11 mouse cellular contexts compared by ENCODE assay signal in the genomic region with DNA sequence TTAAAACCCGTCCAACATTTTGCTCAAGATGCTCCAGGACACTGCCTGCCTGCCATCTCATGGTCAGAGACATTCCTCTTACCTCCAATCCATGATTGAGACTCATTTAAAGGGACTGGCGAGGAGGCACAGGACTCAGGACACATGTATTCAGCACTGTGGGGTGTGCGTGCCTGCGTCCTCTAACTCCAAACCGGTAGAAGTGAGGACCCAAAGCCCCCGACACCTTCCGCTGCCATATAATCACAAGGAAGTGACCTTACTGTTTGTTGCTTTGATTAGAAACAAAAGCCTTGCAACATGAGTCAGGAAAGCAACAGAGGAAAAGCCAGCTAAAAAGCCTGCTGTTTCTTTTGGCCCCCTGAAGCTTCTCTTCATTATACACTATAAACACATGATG.
DNase-seq lines count a peak whose midpoint lies in the region; ATAC-seq and TF ChIP-seq lines count a peak whose summit lies in the region.
"Had no signal": no experiment of that assay in that cellular context is flagged by ENCODE, and none has a peak within 500 bp of the region (broad histone marks: within the 10 kb centered on the region; RNA-seq: fewer than 3 reads in every experiment).

No protein-coding gene starts in this region.

- no peak for DNase-seq in forebrain, embryonic 10.5 days (ENCODE audit: extremely low spot score, low spot score)
- DNase-seq in forebrain, embryonic 11.5 days (ENCODE audit: low spot score), result no peak
- DNase-seq in left cerebral cortex, adult 2 months (ENCODE audit: extremely low spot score in 1 of 2, low spot score in 2 of 2), result no peak
- DNase-seq in left cerebral cortex, adult 9 months (ENCODE audit: low spot score in 2 of 2), result no peak
- no peak for DNase-seq in kidney, postnatal 0 days (ENCODE audit: low spot score)
- DNase-seq in layer of hippocampus, adult 18-20 months (ENCODE audit: low spot score in 2 of 2), result no peak
- DNase-seq: adrenal gland, postnatal 10 days; cerebellum, postnatal 25 days had no signal

- peak overlapping the region; percentile 77 for H3K27ac ChIP-seq in forebrain, embryonic 10.5 days
- no peak overlapping the region for H3K27ac ChIP-seq in forebrain, embryonic 11.5 days (ENCODE audit: low read depth, low read length)
- peak overlapping the region; percentile 58 for H3K27ac ChIP-seq in left cerebral cortex, adult 2 months
- H3K27ac ChIP-seq in embryonic facial prominence, embryonic 15.5 days (replicated peaks), result 0 out of 2 replicates have a peak overlapping the region, but pooled peaks have one; percentile 17
- peak overlapping the region; percentile 68 for H3K27ac ChIP-seq in kidney, postnatal 0 days

- peaks cover 44% of the 10 kb centered on the region for H3K4me1 ChIP-seq in forebrain, embryonic 10.5 days
- H3K4me1 ChIP-seq in forebrain, embryonic 11.5 days (replicated peaks; ENCODE audit: control insufficient read depth, insufficient read depth, low read length), result no peaks in the 10 kb centered on the region; the same call in 1 of the 2 replicates
- no peaks in the 10 kb centered on the region; the same call in 1 of the 2 replicates for H3K4me1 ChIP-seq in embryonic facial prominence, embryonic 15.5 days
- H3K4me1 ChIP-seq in kidney, postnatal 0 days (replicated peaks; ENCODE audit: insufficient read depth, low read length), result 0 out of 2 replicates have a peak, but pooled peaks cover 18% of the 10 kb centered on the region

- TF ChIP-seq CTCF in left cerebral cortex, adult 2 months (IDR thresholded peaks at IDR 0.05), result no peak
- TF ChIP-seq CTCF in kidney, postnatal 0 days (IDR thresholded peaks at IDR 0.05; ENCODE audit: low read depth), result no peak

- H3K36me3 ChIP-seq in forebrain, embryonic 10.5 days (replicated peaks), result no peaks in the 10 kb centered on the region
- H3K36me3 ChIP-seq in forebrain, embryonic 11.5 days (ENCODE audit: control insufficient read depth, insufficient read depth, low read length), result no peaks in the 10 kb centered on the region
- no peaks in the 10 kb centered on the region for H3K36me3 ChIP-seq in embryonic facial prominence, embryonic 15.5 days
- no peaks in the 10 kb centered on the region for H3K36me3 ChIP-seq in kidney, postnatal 0 days (ENCODE audit: insufficient read depth, low read length)

- H3K27me3 ChIP-seq in forebrain, embryonic 10.5 days (ENCODE audit: poor library complexity, severe bottlenecking), result no peaks in the 10 kb centered on the region; the same call in 1 of the 2 replicates
- H3K27me3 ChIP-seq in forebrain, embryonic 11.5 days (ENCODE audit: control insufficient read depth, insufficient read depth, low read length), result no peaks in the 10 kb centered on the region
- no peaks in the 10 kb centered on the region for H3K27me3 ChIP-seq in embryonic facial prominence, embryonic 15.5 days
- no peaks in the 10 kb centered on the region for H3K27me3 ChIP-seq in kidney, postnatal 0 days (ENCODE audit: insufficient read depth, low read length)

- no peaks in the 10 kb centered on the region for H3K9me3 ChIP-seq in forebrain, embryonic 10.5 days
- H3K9me3 ChIP-seq in forebrain, embryonic 11.5 days (ENCODE audit: control insufficient read depth, low read length), result no peaks in the 10 kb centered on the region
- no peaks in the 10 kb centered on the region for H3K9me3 ChIP-seq in embryonic facial prominence, embryonic 15.5 days (replicated peaks)
- no peaks in the 10 kb centered on the region for H3K9me3 ChIP-seq in kidney, postnatal 0 days (replicated peaks; ENCODE audit: low read length)

- no peak for ATAC-seq in forebrain, embryonic 11.5 days (replicated peaks; ENCODE audit: low FRiP score)
- no peak for ATAC-seq in embryonic facial prominence, embryonic 15.5 days (ENCODE audit: insufficient number of reproducible peaks, low FRiP score, low TSS enrichment, low read depth)
- no peak for ATAC-seq in kidney, postnatal 0 days (replicated peaks; ENCODE audit: low FRiP score, low read depth)
- ATAC-seq in megakaryocyte-erythroid progenitor cell, adult 5-6 weeks (replicated peaks; ENCODE audit: low FRiP score, low TSS enrichment, poor library complexity, severe bottlenecking), result no peak
- ATAC-seq: inflammation-experienced regulatory T-cells, adult 6 months had no signal

- no peak overlapping the region for H3K9ac ChIP-seq in forebrain, embryonic 11.5 days (ENCODE audit: low read length)
- no peak overlapping the region for H3K9ac ChIP-seq in embryonic facial prominence, embryonic 15.5 days
- no peak overlapping the region for H3K9ac ChIP-seq in kidney, postnatal 0 days (ENCODE audit: low read depth, low read length)

- 76% methylated on average over 7 of the region's 7 CpGs for whole genome bisulfite sequencing in forebrain, embryonic 10.5 days
- 57% methylated on average over 7 of the region's 7 CpGs for WGBS in forebrain, embryonic 11.5 days
- 69% methylated on average over 7 of the region's 7 CpGs for WGBS in embryonic facial prominence, embryonic 15.5 days
- 57% methylated on average over 7 of the region's 7 CpGs for WGBS in kidney, postnatal 0 days

- no peak overlapping the region for H3K4me2 ChIP-seq in forebrain, embryonic 11.5 days (ENCODE audit: low read depth, low read length, severe bottlenecking)
- H3K4me2 ChIP-seq in embryonic facial prominence, embryonic 15.5 days (replicated peaks), result no peak overlapping the region
- peak overlapping the region; percentile 39; the same call in 1 of the 2 replicates for H3K4me2 ChIP-seq in kidney, postnatal 0 days (ENCODE audit: low read length)

- intact Hi-C loops in left cerebral cortex, adult 2 months (cut with DNase I), result no loop called here

- H3K4me3 ChIP-seq in forebrain, embryonic 10.5 days, result peak overlapping the region; percentile 30; the same call in 1 of the 2 replicates
- no peak overlapping the region for H3K4me3 ChIP-seq in forebrain, embryonic 11.5 days (ENCODE audit: low read depth, low read length)
- H3K4me3 ChIP-seq in left cerebral cortex, adult 2 months, result 0 out of 2 replicates have a peak overlapping the region, but pooled peaks have one; percentile 7
- no peak overlapping the region for H3K4me3 ChIP-seq in embryonic facial prominence, embryonic 15.5 days (replicated peaks)
- no peak overlapping the region; the same call in 1 of the 2 replicates for H3K4me3 ChIP-seq in kidney, postnatal 0 days (replicated peaks; ENCODE audit: low read depth, low read length)

Comparison
In these comparisons a context has a peak if more than half of its experiments do, and no peak if none do; other contexts are left out.
1. H3K4me3 ChIP-seq: peak in forebrain, embryonic 10.5 days (single experiment) and left cerebral cortex, adult 2 months (single experiment); none in forebrain, embryonic 11.5 days (single experiment), embryonic facial prominence, embryonic 15.5 days (single experiment) and kidney, postnatal 0 days (single experiment).